Mouse (Mus musculus) heart, embryonic 11.5 days (tissue): ENCODE data around the gene Olfr263. TPM values are rescaled to one million over a fixed set of nuclear protein-coding genes. Genes with fewer than 3 reads are reported as not detected.

Experiments
- ATAC-seq: fragments of 200-750 bp; cut with Nextera tagmentation; replicated peaks from 2 replicates; pipeline ENCODE4 v1.8.0; 2017; ENCODE audit warnings: moderate library complexity; ENCODE audit not compliant: insufficient number of reproducible peaks, low FRiP score, low TSS enrichment
- H3K27ac ChIP-seq: fragments of 300-500 bp; sonication (generic); 2 replicates; pipeline ENCODE4 v1.5.1; 2014; ENCODE audit warnings: mild to moderate bottlenecking, low read depth, low read length
- H3K27me3 ChIP-seq: fragments of 300-500 bp; sonication (generic); 2 replicates; pipeline ENCODE4 v1.6.1; 2014; ENCODE audit warnings: mild to moderate bottlenecking, low read length, mixed read lengths; ENCODE audit not compliant: control insufficient read depth, insufficient read depth
- H3K36me3 ChIP-seq: fragments of 300-500 bp; sonication (generic); 2 replicates; pipeline ENCODE4 v1.6.1; 2014; ENCODE audit warnings: mild to moderate bottlenecking, low read length, moderate library complexity, mixed read lengths; ENCODE audit not compliant: control insufficient read depth, insufficient read depth
- H3K4me1 ChIP-seq: fragments of 300-500 bp; sonication (generic); 2 replicates; pipeline ENCODE4 v1.6.1; 2014; ENCODE audit warnings: low read length; ENCODE audit not compliant: control insufficient read depth, insufficient read depth
- H3K4me2 ChIP-seq: fragments of 300-500 bp; sonication (generic); 2 replicates; pipeline ENCODE4 v1.6.1; 2014; ENCODE audit warnings: mild to moderate bottlenecking, moderate library complexity
- H3K4me3 ChIP-seq: fragments of 300-500 bp; sonication (generic); 2 replicates; pipeline ENCODE4 v1.5.1; 2014; ENCODE audit warnings: low read depth, low read length
- H3K9ac ChIP-seq: fragments of 300-500 bp; sonication (generic); 2 replicates; pipeline ENCODE4 v1.6.1; 2014; ENCODE audit warnings: mild to moderate bottlenecking, low read depth, low read length, moderate library complexity
- H3K9me3 ChIP-seq: fragments of 300-500 bp; sonication (generic); replicated peaks from 2 replicates; pipeline ENCODE4 v1.6.1; 2016; ENCODE audit warnings: low read length; ENCODE audit not compliant: control insufficient read depth
- WGBS: fragments of 180-500 bp; shearing (Covaris S2); extraction: QIAGEN DNeasy Blood & Tissue Kit; methylation state at CpG from one replicate; pipeline ENCODE4 v1.1.7; 2014; ENCODE audit not compliant: insufficient replicate concordance; 5-methylcytosine and 5-hydroxymethylcytosine counted together
- polyA plus RNA-seq: library from polyadenylated mRNA; unstranded; fragments of >200 nt; fragmentation: Nextera tagmentation; extraction: Ambion mirVana; gene quantifications from 2 replicates; pipeline ENCODE4 v1.2.1, GENCODE M21; 2014

Gene Olfr263
- polyA plus RNA-seq, 1 experiment from 2014 or later, result not detected

GRCm38 (mm10) chr13:21180551-21181530 is 51.4 kb downstream of the Olfr263 start:
- Histone ChIP-seq H3K36me3 (peaks cover 27% of the 10 kb centered on the region), H3K27me3 (no peaks in the 10 kb centered on the region), H3K4me1 (peaks cover 16% of the 10 kb centered on the region), H3K9me3 (no peaks in the 10 kb centered on the region), H3K4me2 (peak overlapping the region; percentile 92), H3K27ac (peak overlapping the region; percentile 90), H3K4me3 (peak overlapping the region; percentile 89), H3K9ac (peak overlapping the region; percentile 90)
- peak; percentile 48 for ATAC-seq
- 1% methylated on average over 68 of the region's 71 CpGs for WGBS

DNA sequence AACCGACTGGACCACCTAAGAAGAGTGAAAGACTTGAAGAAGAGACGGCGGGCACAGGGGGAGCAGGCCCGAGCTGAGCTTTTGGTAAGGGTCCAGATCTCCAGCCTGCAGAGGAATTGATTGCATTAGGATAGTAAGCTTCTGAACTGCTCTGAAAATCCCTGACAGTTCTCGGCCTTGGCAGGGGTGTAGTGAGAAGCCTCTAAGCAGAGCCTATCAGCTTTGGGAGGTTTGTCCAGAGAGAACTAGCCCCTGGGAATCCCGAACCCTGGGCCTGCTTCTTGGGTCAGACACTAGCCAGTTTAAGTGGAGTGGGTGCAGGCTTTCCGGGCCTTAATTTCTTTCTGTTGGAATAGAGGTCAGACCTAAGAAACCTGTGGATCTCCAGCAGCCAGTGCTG is 52.6 kb downstream of the Olfr263 start:
- Histone ChIP-seq H3K4me3 (peak overlapping the region; percentile 89), H3K36me3 (peaks cover 32% of the 10 kb centered on the region), H3K9ac (peak overlapping the region; percentile 90), H3K4me2 (peak overlapping the region; percentile 92), H3K27me3 (no peaks in the 10 kb centered on the region), H3K9me3 (no peaks in the 10 kb centered on the region), H3K27ac (no peak overlapping the region), H3K4me1 (peaks cover 16% of the 10 kb centered on the region)
- WGBS, result 76% methylated on average over 7 of the region's 7 CpGs
- ATAC-seq, result no peak

DNA sequence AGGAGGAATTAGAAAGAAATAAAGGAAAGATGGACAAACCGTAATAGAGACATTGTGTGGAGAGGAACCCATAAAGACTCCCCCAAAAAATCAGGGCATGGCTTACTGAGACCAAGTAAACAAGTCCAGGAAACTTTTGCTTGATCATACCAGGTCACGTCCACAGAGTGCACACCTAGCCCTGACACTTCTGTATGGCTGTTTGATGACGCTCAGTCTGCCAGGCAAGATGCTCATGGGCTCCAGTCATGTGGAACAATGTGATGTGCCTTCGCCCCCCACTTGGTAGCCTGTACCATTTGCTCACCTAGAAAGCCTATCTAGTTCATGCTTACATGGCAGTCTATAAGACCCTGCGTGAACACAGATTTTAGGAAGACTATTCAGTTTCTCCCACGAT is 53.6 kb downstream of the Olfr263 start:
- no peak overlapping the region for H3K4me2 ChIP-seq
- no peaks in the 10 kb centered on the region for H3K27me3 ChIP-seq
- ATAC-seq, result no peak
- H3K36me3 ChIP-seq, result peaks cover 34% of the 10 kb centered on the region
- peaks cover 16% of the 10 kb centered on the region for H3K4me1 ChIP-seq
- H3K4me3 ChIP-seq, result no peak overlapping the region
- no peaks in the 10 kb centered on the region for H3K9me3 ChIP-seq
- 96% methylated on average over 6 of the region's 6 CpGs for WGBS
- no peak overlapping the region for H3K9ac ChIP-seq
- H3K27ac ChIP-seq, result no peak overlapping the region

GRCm38 (mm10) chr13:21183661-21184060 is 54.2 kb downstream of the Olfr263 start:
- no peaks in the 10 kb centered on the region for H3K27me3 ChIP-seq
- H3K36me3 ChIP-seq, result peaks cover 40% of the 10 kb centered on the region
- H3K27ac ChIP-seq, result no peak overlapping the region
- WGBS, result 89% methylated on average over 7 of the region's 7 CpGs
- no peak overlapping the region for H3K4me3 ChIP-seq
- ATAC-seq, result no peak
- H3K4me2 ChIP-seq, result no peak overlapping the region
- H3K4me1 ChIP-seq, result peaks cover 16% of the 10 kb centered on the region
- H3K9me3 ChIP-seq, result no peaks in the 10 kb centered on the region
- H3K9ac ChIP-seq, result no peak overlapping the region

GRCm38 (mm10) chr13:21185521-21185920 is 56.1 kb downstream of the Olfr263 start:
- Histone ChIP-seq H3K36me3 (peaks cover 46% of the 10 kb centered on the region), H3K4me1 (peaks cover 13% of the 10 kb centered on the region), H3K9me3 (no peaks in the 10 kb centered on the region), H3K9ac (no peak overlapping the region), H3K27ac (no peak overlapping the region), H3K4me2 (no peak overlapping the region), H3K27me3 (no peaks in the 10 kb centered on the region), H3K4me3 (no peak overlapping the region)
- ATAC-seq, result no peak
- WGBS, result 81% methylated on average over 4 of the region's 4 CpGs

Other genes with a start within 250 kb of the Olfr263 start
- not detected in 2 replicates for gene Olfr1370, start 54.7 kb upstream of the Olfr263 start, polyA plus RNA-seq
- 0.06 TPM in 1 of 2 replicates, not detected in the other for gene Olfr1369-ps1, start 18.2 kb upstream of the Olfr263 start, polyA plus RNA-seq
- not detected in 2 replicates for gene Olfr1368, start 16.2 kb downstream of the Olfr263 start, polyA plus RNA-seq
- 94.9 and 102 TPM in 2 replicates for gene Trim27, start 49.8 kb downstream of the Olfr263 start, polyA plus RNA-seq
- not detected in 2 replicates for gene Gpx5, start 163.1 kb downstream of the Olfr263 start, polyA plus RNA-seq
- not detected in 2 replicates for gene Gpx6, start 182.5 kb downstream of the Olfr263 start, polyA plus RNA-seq
- not detected in 2 replicates for gene Olfr1367, start 217.3 kb downstream of the Olfr263 start, polyA plus RNA-seq
- 9.3 and 9.9 TPM in 2 replicates for gene Zscan12, start 233.2 kb downstream of the Olfr263 start, polyA plus RNA-seq